Mouse (Mus musculus) brain, embryonic 14.5 days (tissue): ENCODE results near the gene Gm4131. TPM values are rescaled to one million over a fixed set of nuclear protein-coding genes. Genes with fewer than 3 reads are reported as not detected.
A peak's percentile ranks its signal among the peaks of the same experiment; 100 is the strongest.
"Not testable (repeated sequence)": the region's sequence is repeated elsewhere in the genome, so short reads cannot be mapped to it uniquely, and the experiment has no call there.

Experiments
- DNase-seq: peaks from one replicate; pipeline ENCODE4 v3.0.0-alpha.2; 2011; ENCODE audit warnings: low read depth
- CTCF ChIP-seq: fragments of 200-500 bp; IDR thresholded peaks from 2 replicates; pipeline ENCODE4 v1.5.1; 2012; ENCODE audit warnings: inconsistent platforms, mild to moderate bottlenecking, moderate library complexity, borderline replicate concordance; ENCODE audit not compliant: insufficient read depth, insufficient read length; ENCODE audit errors: extremely low read depth
- POLR2A ChIP-seq: fragments of 200-500 bp; IDR thresholded peaks from 2 replicates; pipeline ENCODE4 v1.6.1; 2012; ENCODE audit warnings: mild to moderate bottlenecking, inconsistent platforms, borderline replicate concordance; ENCODE audit not compliant: poor library complexity, insufficient read depth, insufficient read length, severe bottlenecking; ENCODE audit errors: extremely low read depth
- polyA plus RNA-seq: library from polyadenylated mRNA; depleted of rRNA; stranded (reverse); fragments of >200 nt; gene quantifications from 2 replicates; pipeline ENCODE4 v1.2.3, GENCODE M21; 2012; rRNA removed

Gm4131 gene
- not detected in 2 replicates for polyA plus RNA-seq

DNA sequence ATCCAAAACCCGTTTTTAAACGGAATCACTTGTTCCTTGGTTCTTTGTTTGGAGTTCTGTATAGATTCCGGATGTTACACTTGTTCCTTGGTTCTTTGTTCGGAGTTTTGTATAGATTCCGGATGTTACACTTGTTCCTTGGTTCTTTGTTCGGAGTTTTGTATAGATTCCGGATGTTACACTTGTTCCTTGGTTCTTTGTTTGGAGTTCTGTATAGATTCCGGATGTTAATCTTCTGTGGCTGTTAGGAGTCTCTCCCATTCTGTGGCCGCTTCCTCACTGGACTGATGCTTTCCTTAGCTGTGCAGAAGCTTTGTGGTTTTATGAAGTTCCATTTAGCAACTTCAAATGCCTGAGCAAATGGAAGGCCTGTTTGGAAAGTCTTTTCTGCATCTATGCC is at the start of gene Gm4131:
Gm4131 (minus strand) TSS at position 101 of the 400 bp plus-strand sequence.
- DNase-seq, result not testable (repeated sequence)

DNA sequence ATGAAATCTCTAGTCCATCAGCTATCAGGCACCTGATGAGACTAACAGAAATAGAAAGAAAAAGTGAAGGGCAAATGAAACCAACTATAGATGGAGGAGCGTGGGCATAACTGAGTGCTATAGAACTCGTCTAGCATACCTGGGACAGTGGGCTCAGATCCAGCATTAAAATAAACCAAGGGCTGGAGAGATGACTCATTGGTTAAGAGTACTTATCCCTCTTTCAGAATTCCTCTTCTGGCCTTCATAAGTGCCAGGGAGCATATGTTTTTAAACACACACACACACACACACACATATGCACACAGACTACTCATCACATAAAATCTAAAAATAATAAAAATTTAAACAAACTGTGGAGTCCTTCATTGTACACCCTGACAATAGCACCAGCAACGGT is 43.2 kb upstream of the Gm4131 start:
- no peak for DNase-seq
- TF ChIP-seq CTCF (no peak), POLR2A (no peak)

DNA sequence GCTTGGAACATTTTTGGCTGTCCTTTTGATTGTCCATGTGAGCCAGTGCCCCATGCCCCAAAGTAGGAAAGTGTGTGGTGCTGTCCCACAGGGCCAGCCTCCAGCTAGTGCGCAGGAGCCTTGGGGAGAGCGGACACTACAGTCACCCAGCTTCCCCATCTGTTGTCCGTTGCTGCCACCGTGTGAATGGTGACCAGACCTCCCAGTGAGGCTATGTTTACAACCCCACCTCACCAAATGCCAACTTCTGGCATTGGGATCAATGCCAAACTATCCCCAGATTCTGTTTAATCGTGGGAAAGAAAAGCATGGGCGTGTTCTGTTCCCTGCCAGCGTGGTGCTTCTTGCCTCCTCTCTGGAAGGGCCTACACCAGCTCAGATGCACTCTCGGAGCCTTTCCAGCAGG is 41.1 kb upstream of the Gm4131 start:
- TF ChIP-seq CTCF (peak; percentile 21; the same call in 1 of the 2 replicates), POLR2A (no peak)
- DNase-seq, result peak; percentile 78

DNA sequence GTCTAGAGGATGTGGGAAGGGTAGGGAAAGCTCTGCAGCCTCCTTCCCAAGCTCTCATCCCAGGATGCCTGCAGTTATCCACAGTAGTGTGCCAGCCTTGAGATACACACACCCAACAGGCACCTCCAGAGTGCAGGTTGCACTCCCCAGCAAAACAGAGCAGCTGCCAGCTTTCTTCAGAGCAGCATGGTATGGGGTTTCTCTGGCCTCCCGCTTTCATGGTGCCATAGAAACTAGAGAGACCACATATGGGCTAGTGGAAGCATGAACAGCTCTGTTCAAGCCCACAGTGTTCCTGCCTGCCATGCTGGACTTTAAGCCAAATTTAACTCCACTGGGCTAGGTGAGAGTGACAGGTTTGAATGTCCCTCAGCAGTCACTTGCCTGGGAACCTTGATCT is 36.1 kb upstream of the Gm4131 start:
- TF ChIP-seq CTCF (no peak), POLR2A (no peak)
- no peak for DNase-seq

DNA sequence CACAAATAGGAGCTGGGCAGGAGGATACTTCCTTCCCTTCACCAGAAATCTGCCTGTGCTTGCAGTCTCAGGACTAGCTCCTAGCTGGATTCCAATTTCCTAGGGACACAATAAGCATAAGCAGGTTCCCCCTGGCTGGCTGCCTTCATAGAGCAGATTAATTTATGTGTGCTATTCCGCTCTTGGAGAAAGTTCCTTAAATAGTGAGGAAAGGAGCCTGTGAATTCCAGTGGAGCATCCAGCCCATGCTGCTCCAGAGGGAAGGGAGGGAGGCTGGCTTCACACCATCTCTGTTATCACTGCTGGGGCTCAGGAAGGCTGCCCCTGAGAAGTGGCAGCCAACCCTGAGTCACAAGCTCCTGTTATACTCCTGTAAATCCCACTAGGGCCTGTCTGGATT is 35.5 kb upstream of the Gm4131 start:
- TF ChIP-seq POLR2A (no peak), CTCF (no peak)
- peak; percentile 30 for DNase-seq

DNA sequence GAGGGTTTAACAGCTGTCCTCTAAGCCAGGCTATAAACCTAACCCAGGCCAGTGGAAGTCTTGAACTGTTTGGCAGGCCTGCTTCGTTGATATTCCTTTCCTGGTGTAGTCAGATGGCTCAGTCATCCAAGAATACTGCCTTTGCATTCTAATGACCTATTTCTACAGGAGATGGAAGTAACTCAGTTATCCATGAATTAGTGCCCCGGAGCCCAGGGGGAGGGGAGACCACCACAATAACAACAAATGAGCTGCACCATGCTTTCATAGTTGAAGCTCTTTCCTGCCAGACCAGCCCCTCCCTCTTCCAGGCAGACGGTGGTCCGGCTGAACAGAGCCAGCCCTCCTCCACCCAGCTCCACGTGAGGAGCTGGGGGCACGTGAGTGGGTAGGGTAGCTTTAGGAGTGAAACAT is 33.4 kb upstream of the Gm4131 start:
- TF ChIP-seq POLR2A (no peak), CTCF (no peak)
- peak; percentile 86 for DNase-seq

DNA sequence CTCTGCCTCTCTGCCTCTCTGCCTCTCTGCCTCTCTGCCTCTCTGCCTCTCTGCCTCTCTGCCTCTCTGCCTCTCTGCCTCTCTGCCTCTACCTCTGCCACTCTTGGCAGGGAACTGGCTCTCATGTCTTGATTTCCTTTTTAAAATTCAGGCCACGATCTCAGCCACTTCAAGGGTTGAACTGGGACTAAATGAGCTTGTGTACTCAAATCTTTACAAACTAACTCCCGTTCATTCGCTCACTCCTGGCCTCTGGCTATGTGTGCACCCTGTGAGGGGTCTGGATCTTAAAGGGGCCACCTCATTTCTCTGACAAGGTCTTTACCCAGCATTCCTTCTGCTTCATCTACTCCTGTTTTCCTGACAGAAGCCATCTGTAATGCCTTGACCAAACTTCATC is 18.6 kb upstream of the Gm4131 start:
- peak; percentile 96 for DNase-seq
- TF ChIP-seq POLR2A (no peak), CTCF (no peak)

DNA sequence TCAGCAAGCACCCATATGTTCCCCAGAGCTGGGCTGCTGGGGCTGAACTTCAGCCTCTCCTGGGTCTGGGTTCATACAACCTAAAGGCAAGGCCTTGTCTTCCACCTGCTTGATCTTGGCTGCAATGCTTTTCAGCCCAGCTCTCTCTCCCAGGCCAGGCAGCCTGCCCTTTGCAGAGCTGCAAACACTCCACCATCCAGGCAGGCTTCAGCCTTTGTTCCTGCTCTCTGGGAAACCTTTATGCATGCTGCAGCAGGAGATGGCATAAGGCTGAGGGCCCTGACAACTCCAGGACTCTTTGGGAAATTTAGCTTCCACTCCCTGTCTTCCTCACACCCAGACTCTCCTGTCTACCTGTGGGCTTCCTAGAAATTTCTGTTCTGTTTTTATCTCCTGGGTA is 17.9 kb upstream of the Gm4131 start:
- DNase-seq, result peak; percentile 68
- TF ChIP-seq CTCF (no peak), POLR2A (no peak)

DNA sequence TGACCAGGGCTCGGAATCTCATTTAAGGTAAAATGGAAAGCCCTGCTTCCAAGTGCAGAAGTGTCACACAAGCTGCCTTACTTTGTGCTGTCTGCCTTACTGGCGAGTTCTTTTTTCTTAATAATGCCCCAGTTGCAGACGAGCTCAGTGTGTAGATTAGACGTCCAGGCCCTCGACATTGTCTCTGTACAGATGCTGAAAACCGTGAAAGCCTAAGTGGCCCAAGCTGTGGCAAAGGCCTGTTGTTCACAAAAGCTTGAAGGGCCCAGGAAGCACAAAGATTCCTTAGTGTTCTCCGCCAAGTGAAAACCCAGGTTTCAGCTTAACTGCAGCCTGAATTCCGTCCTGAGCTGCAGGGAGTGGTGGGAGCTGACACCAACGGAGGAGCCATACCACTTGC is 15.0 kb upstream of the Gm4131 start:
- peak; percentile 72 for DNase-seq
- TF ChIP-seq POLR2A (no peak), CTCF (no peak)

DNA sequence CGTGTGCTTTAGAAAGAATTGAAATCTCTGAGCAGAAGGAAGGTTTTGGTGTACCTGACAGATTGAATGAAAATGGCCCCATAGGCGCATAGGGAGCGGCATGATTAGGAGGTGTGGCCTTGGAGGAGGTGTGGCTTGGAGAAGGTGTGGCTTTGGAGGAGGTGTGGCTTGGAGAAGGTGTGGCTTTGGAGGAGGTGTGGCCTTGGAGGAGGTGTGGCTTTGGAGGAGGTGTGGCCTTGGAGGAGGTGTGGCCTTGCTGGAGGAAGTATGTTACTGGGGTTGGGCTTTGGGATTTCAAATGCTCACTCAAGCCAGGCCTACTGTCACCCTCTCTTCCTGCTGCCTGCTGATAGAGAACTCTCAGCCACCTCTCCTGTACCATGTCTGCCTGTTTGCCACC is 14.2 kb upstream of the Gm4131 start:
- DNase-seq, result no peak
- no peak for TF ChIP-seq POLR2A
- TF ChIP-seq CTCF, result no peak

DNA sequence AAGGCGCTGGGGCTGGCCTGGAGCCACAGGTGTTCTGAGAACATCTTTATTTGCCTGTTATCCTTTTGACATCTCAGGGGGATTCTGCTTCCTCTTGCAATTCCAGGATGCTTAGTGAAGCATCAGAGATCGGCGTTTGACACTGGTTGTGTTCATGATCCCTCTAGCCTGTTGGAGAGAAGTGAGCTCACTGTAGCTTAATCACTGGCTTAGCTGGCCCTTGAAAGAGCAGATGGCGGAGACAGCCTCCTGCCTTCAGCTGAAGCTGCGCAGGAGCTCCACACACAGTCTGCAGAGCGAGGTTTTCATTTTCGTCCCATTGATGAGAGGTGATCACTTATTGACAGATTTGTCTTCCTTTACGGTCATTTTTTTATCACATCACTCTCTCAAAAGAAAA is 9.1 kb upstream of the Gm4131 start:
- peak; percentile 51 for DNase-seq
- TF ChIP-seq CTCF, result no peak
- TF ChIP-seq POLR2A, result no peak

DNA sequence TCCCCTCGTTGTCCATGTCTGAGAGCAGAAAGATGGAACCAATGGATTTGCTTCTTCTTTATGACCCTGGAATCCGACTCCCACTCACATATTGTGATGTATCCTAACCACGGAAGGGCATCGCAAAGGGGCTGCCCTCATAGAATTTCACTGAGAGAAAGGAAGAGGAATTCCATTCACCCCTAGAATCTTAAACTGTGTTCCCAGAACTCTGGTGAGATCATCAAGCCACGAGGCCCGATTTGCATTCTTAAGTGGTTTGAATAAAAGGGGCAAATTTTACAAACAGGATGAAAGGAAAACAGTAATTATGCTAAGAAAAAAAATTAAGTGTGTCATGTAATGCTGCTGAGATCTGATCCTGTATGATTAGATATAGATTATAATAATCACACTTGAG is 8.2 kb upstream of the Gm4131 start:
- DNase-seq, result peak; percentile 53
- TF ChIP-seq POLR2A, result no peak
- TF ChIP-seq CTCF, result no peak

DNA sequence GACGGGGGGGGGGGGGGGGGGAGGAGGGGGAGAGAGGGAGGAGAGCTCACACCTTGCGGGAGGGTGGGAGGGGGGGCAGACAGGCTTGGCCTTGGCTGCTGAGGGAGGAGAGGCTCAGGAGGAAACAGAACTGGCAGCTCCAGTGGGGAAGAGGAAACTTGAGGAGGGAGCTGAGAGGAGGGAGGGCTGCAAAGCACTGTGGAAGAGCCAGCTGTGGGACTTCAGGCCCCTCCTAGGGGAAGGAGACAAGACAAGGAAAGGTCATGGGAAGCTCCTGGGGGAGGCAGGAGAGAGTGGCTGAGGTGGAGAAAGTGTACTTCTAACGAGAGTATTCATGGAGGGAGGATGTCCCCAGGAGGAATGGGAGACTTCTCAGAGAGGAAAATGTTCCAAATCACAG is 6.7 kb upstream of the Gm4131 start:
- TF ChIP-seq CTCF, result no peak
- no peak for TF ChIP-seq POLR2A
- DNase-seq, result peak; percentile 22
